Mouse (Mus musculus) embryo, embryonic 10.5 days (tissue): Measurements from ENCODE around the gene Uvrag.

Experiments
- DNase-seq: peaks from one replicate; pipeline ENCODE4 v3.0.0-alpha.2; 2015; ENCODE audit warnings: low spot score

Gene Uvrag

DNA sequence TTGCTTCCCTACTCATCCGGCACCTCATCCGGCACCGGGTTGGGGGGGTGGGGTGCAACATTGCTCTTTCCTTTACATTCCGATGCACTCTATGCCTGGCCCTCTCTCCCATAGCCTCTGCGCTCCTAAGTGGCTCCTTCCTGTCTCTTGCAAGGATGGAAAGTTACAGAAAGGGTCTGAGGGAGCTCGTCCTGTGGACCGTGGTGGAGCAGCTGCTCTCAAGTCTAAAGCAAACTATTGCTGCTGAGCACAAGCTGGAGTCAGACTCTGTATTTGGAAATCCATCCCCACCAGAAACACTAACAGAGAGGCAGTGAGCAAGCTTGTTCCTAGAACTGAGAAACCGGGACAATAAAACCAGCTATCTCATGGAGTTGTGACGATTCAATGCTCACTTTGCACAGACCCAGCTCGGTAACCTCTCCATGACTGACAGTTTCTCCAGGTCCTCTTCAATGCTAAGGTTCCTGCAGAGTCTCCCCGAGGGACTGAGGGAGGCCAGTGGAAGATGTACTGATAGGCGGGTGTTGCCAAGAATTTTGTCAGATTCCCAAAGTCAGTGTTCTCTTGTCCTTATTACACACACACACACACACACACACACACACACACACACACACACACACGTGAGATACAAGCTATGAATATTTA, 975 bp downstream of the Uvrag start:
- DNase-seq: peak; percentile 52

- no peak for DNase-seq
Observed at GRCm38 (mm10) chr7:99137541-99137940, 3.4 kb downstream of the Uvrag start.

DNA sequence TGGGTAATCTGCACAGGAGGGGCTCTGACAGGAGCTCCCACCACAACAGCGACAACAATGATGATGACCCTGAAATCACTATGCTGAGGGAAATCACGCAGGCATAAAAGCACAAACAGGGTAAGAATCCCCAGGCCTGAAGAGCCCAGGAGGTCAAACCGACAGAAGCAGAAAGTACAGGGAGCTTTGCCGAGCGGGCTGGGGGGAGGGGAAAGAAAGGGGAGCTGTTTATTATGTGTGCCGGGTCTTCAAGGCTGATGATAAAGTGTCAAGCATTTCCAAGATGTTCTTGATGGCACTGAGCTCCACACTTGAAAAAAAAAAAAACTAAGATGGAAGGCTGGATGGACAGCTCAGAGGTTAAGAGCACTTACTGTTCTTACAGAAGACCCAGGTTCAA, 4.2 kb downstream of the Uvrag start:
- no peak for DNase-seq

GRCm38 (mm10) chr7:99133811-99134402, 7.0 kb downstream of the Uvrag start:
- DNase-seq: no peak

DNA sequence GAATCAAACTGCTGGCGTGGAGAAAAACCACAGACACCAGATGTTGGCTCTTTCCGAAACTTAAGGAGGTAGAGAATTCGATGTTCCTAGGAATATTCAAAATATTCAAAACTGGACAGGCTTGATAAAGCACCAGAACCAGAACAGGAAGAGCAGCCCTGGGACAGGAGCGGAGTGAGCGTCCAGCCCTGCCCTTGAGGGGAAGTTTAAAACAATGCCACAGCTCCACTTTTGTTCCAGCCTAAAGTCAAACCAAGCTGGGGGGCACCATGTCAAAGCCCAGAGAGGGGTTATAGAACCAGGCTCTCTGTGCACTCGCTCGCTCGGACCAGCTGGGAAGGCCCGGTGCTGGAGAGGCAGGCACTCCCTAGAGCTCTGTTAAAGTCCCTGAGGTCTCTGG, 8.3 kb downstream of the Uvrag start:
- DNase-seq: no peak

DNA sequence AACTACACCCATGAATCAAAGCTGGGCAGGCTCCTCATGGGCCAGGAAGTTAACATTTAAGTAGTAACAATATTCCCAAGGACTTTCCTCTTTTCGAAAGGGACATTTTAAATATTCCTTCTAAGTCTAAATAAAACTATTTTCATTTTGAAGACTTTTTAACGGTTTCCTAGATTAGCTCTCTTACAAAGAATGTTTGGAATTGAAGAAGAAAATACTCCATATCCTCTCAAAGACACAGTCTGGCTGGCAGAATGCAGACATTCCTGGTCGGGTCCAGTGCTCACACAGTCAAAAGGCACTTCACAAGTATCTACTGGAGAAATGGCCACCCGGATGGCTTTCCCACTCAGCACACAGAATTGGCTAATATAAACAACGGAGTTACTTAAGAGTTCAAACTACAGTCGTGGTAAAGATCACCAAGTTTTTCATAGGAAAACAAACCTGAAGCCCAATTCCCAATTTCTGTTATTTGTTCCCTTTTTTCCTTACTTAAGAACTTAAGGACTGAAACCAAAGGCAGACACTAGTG, 9.1 kb downstream of the Uvrag start:
- no peak for DNase-seq

DNA sequence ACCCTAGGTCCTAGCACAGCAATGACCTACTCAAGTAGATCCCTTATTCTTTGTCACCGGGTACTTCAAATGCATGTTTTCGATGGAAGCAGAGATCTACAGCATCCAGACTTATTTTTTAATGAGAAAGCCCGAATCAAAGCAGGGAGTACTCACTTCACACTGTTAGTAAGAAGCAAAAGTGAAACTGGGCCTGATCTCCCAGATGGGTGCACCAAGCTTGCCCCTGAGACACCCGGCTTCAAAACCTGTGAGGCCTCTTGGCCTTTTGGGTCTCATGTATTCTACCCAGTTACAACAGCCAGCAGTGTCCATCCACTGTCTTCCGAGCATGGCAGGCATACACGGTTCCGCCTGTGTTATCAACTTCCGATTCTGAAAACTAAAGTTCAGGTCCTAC, 12.0 kb downstream of the Uvrag start:
- DNase-seq: no peak

DNA sequence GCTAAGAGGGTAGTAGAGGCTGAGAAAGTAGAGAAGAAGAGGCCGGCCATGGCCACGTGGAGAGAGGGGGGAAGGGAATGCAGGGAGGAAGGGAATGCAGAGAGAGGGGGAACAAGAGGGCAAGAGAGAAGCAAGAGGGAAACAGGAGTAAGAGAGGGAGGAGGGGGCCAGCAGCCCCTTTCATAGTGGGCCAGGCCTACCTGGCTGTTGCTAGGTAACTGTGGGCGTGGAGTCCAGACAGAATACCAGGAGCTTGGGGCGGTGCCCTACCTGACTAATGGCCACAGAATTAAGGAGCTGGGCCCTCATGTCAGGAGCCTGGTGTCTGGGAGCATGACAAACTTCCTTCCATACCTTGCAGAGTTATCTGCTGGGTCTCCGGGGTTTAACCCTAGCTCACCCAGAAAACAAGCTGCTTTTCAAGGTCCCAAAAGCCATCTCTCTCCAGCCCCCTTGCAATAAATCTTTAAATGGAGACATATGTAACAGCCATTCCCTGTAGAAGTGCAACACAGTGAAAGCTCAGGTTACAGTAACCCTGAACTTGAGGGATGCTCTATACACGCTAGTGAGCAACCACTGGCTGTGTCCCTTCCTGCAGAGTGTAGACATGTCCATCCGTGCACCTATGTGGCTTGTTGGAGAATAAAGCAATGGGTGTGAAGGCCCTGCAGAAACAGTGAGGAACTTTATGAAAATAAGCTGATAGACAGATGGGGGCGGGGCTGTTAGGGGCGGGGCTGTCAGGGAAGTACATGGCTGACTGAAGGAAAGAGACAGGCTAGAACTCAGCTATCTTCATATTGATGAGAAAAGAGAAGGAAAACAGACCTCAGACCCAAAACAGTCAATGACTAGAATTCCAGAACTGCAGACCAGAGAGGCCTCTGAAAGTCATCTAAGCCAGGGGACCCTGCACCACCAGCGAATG, 12.7 kb downstream of the Uvrag start:
- DNase-seq: peak; percentile 40

DNA sequence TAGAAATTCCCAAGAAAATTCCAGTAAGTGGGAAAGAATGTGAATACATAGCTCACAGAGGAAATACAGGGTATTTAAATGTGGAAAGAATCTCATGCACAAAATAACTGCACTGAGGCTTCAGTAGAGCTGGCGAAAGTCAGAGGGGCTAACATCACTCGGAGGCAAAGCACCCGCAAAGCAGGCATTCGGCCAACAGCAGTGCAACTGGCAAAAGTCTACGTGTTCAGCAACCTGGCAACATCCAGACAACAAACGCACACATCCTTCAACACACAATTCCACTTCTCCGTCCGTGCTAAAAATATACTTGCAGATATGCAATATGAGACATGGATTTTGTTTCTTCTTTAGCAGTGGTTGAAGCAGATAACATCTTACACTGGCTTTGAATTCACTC, 14.9 kb downstream of the Uvrag start:
- DNase-seq: no peak

DNA sequence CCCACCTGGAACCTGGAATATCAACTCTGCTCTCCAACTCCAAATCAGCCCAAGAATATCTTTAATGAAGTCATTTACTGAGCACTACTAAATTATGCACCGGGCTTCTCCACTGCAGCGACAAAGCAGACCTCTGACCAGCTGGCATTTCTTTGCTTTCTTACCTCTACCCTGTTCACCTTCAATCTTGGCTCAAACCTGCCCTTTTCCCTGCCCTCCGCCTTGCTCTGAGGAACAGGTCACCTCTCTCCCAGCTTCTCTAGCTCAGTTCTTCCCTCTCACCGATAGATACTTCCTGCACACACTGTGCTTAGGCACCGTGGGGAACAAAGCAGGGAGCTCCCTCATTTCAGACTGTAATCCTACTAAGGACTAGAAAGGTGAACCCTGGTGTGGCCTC, 18.3 kb downstream of the Uvrag start:
- no peak for DNase-seq

DNA sequence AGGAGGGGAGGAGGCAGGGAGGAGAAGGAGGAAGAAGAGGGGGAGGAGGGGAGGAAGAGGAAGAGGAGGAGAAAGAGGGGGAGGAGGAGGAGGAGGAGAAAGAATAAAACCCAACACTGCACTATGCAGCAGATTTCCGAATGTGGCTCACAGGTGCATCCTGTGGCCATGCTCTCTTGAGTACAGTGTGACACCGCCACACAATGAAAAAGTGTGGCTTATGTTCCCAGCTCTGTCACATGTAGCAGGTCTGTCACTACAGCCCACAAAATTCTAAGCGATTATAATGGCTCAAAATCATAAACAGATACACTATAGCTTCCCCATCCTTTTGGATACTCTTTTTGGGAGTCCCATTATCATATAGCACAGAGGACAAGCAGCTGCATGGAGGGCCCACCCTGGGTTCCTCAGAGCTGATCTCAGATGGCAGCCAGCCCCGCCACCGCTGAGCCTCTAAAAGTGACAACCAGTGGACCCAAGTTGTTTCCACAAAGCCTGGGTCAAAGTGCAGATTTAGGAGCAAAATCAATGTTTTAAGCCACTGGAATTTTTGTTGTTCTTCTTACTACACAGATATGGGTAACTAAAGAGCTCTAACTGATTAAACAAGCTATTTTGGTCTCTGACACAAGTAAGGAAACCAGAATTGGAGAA, 19.9 kb downstream of the Uvrag start:
- DNase-seq: no peak

- DNase-seq: no peak
Observed at GRCm38 (mm10) chr7:99120082-99120481, 20.9 kb downstream of the Uvrag start.

DNA sequence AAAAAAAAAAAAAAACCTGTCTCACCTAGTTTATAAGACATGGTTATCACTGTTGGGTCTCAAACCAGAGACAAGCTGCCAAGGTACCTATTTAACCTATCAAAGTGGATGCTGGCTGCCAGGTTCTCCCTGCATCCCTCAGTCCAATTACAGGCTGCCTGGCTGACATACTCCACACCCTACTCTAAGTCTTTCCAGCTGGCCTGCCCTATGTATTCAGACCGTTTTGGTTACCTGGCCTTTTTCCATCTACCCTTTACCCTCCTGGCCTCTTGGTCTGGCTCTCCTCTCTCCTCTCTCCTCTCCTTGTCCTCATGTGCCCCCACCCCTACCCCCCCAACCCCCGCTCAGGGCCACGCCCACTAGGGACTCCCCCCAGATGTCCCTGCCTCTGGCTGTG, 24.2 kb downstream of the Uvrag start:
- no peak for DNase-seq

DNA sequence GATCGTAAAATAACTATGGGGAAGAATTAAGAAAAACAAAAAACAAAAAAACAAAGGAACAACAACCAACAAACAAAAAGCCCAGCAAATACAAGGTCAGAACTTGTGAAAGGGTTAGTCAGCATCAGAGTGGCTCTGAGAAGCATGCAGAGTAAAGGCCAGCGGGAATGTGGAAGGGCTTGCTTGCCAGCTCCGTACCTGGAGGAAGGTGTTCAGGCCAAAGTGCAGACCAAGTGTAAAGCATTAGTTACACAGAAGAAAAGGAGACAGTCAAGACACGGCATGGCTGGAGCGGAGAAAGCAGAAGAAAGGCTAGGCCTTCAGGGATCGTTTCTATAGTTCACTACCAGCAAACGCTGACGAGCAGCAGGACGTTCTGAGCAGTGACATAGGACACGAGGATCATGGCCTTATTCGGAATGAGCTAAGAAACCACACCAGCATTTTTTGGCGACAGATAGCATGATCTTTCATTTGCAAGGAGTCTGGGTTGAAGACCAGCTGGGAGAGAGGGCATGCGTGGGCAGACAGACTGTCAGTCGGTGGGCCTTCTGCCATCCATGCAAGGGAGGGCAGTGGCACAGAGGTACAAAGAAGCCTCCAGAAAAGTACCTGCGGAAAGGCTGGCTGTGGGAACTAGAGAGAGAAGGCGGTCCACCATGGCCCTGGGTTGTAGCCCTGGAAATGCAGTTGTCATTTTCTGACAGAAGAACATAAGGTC, 26.8 kb downstream of the Uvrag start:
- no peak for DNase-seq

- peak; percentile 88 for DNase-seq
Observed at GRCm38 (mm10) chr7:99107566-99107965, 33.4 kb downstream of the Uvrag start.

DNA sequence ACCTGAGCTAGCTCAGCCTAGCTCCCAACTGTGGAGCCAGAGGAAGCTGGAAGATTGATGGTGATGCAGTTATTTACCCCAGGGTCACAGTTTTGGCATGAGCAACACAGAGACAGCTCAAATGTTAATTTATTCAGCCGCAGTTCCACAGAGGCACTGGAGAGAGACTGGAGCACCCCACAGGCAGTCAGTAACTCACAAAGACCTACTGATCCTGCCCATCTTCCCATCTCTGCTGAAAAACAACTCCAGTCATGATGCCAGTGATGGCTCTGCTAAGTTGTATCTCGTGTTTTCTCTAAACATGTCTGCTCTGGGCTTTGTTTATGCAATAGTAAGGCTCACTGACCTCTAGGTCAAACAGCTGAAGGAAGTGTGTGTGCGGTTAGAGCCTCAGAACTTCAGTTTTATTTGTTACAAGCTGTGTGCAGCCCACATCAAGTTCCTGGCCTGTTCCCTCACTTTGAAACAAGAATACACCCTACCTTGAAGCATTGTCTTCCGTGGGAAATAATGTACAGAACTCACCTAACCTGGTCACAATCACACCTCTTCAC, 34.1 kb downstream of the Uvrag start:
- DNase-seq: peak; percentile 38

- DNase-seq: peak; percentile 78
Observed at GRCm38 (mm10) chr7:99101767-99102593, 39.0 kb downstream of the Uvrag start.

DNA sequence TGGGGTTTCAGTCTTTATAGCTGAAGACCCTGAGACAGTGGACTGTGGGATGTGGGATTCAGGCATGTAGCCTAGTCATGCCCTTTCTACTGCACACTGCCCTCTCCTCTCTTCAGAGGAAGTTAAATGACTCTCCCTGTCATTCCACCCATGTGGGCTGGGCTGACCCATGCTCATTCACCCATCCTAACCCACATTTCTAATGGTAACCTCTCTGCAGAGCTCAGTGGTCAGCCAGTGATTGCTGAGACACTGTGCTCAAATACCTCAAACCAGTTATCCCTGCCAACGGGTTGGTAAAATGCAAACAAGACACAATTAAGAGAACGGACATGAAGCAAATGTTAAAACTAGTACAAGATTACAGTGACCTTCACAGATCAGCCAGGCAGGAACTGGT, 39.9 kb downstream of the Uvrag start:
- DNase-seq: no peak

GRCm38 (mm10) chr7:99100573-99100972, 40.4 kb downstream of the Uvrag start:
- no peak for DNase-seq

DNA sequence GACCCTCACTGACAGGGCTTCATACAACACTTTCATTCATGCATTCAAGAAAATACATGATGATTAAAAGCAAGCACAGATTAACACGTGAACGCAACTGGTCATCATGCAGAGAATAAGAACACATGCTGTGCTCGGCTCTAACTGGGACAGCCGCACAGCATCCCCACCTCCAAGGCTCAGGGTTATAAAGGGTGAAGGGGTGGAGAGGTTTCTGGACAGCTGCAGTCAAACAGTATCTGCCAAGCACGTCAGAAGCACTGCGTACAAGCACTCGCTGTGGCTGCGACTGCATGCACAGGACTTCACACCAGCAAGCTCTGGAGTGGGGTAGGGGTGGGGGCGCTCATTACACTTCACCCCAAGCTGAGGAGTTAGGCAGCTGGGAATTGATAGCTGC, 40.9 kb downstream of the Uvrag start:
- DNase-seq: no peak
